Mouse (Mus musculus): Measurements from ENCODE around the gene Terb2. TPM values are rescaled to one million over a fixed set of nuclear protein-coding genes. Genes with fewer than 3 reads are reported as not detected.

Terb2 gene
- polyA plus RNA-seq, 1 experiment from 2014 or later: not detected

DNA sequence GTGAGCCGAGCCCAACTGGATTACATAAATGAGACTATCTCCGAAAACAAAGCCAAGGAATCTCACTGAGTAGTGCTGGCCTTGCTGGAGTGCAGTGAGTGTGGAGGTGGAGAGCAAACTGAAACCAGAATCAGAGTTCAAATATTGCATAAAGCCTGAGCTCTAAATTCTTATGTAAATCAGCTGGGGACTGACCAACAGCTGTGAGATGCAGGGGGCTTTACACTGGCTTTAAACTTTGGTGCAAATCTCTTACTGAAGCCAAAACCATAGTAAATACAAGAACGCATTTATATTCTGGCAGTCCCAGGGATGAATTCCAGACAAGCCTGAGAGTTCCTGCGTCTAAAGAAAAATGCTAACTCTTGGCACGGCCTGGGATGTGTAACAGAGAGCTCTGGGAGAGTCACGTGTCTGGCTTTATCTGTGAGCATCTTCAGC lies 27.7 kb upstream of the Terb2 start:
- no peak overlapping the region for H3K9ac ChIP-seq (ENCODE audit: low read depth, low read length)
- no peak overlapping the region for H3K4me3 ChIP-seq (replicated peaks; ENCODE audit: low read depth, low read length)
- ATAC-seq (replicated peaks; ENCODE audit: low FRiP score, low read depth) (no peak), DNase-seq (ENCODE audit: low spot score) (peak; percentile 54)
- no peak overlapping the region for H3K4me2 ChIP-seq (ENCODE audit: low read length)
- peaks cover 5% of the 10 kb centered on the region; the same call in 1 of the 2 replicates for H3K36me3 ChIP-seq (ENCODE audit: insufficient read depth, low read length)
- no peaks in the 10 kb centered on the region for H3K9me3 ChIP-seq (replicated peaks; ENCODE audit: low read length)
- H3K4me1 ChIP-seq (replicated peaks; ENCODE audit: insufficient read depth, low read length): no peaks in the 10 kb centered on the region
- TF ChIP-seq CTCF (IDR thresholded peaks at IDR 0.05; ENCODE audit: low read depth): no peak
- no peak overlapping the region for H3K27ac ChIP-seq
- no peaks in the 10 kb centered on the region for H3K27me3 ChIP-seq (ENCODE audit: insufficient read depth, low read length)
- WGBS: 53% methylated on average over 6 of the region's 6 CpGs

DNA sequence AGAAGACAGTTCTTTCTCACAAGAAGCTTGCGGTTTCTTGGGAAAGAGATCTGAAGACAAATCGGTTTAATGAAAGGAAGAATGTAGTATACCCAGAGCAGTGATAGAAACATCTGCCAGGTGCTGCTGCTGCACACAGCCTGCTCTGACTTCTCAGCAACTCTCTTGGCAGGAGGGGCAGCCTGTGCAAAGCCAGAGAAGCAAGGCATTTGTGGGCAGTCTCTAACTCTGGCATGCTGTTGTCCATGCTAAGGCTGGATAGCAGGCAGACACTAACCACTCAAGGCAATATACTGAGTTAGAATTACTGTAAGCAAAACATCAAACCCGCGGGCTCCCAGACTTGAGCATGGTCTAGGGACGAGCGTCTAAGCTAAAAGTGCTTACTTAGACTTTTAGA lies 26.4 kb upstream of the Terb2 start:
- Histone ChIP-seq H3K9ac (ENCODE audit: low read depth, low read length) (no peak overlapping the region), H3K9me3 (replicated peaks; ENCODE audit: low read length) (no peaks in the 10 kb centered on the region), H3K4me1 (replicated peaks; ENCODE audit: insufficient read depth, low read length) (no peaks in the 10 kb centered on the region), H3K4me2 (ENCODE audit: low read length) (no peak overlapping the region), H3K36me3 (ENCODE audit: insufficient read depth, low read length) (peaks cover 5% of the 10 kb centered on the region; the same call in 1 of the 2 replicates), H3K27ac (no peak overlapping the region), H3K27me3 (ENCODE audit: insufficient read depth, low read length) (no peaks in the 10 kb centered on the region), H3K4me3 (replicated peaks; ENCODE audit: low read depth, low read length) (no peak overlapping the region)
- WGBS: 62% methylated on average over 6 of the region's 6 CpGs
- ATAC-seq (replicated peaks; ENCODE audit: low FRiP score, low read depth) (no peak), DNase-seq (ENCODE audit: low spot score) (no peak)
- no peak for TF ChIP-seq CTCF (IDR thresholded peaks at IDR 0.05; ENCODE audit: low read depth)

DNA sequence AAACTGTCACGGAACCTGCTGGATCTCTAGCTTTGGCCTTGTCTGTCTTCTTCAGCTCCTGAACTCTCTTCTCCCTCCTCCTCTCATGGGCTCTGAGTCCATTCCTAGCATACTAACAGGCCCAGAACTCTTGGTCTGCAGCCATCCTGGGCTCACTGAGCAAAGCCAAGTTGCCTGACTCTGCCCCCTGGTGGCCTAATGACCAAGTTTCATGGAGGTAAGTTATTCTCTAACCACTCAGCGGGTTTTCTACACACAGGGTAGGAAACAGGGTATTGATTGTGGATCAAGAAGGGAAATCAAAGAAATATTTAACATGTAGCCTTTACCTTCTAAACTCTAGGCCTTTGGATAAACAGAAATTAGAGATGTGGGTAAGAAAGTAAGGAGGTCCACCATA lies 25.4 kb upstream of the Terb2 start, which contains the start of gene Trim69:
Gene Trim69 (plus strand): TSS at position 21 of the 400 bp plus-strand sequence.
- H3K9ac ChIP-seq (ENCODE audit: low read depth, low read length): no peak within 1 kb of the TSS
- DNase-seq (ENCODE audit: low spot score): peak; percentile 88
- peak; percentile 93 for TF ChIP-seq CTCF (IDR thresholded peaks at IDR 0.05; ENCODE audit: low read depth)
- no peak within 1 kb of the TSS for H3K4me3 ChIP-seq (replicated peaks; ENCODE audit: low read depth, low read length)
- no peaks in the 10 kb centered on the region for H3K4me1 ChIP-seq (replicated peaks; ENCODE audit: insufficient read depth, low read length)
- 42% methylated on average over 2 of the region's 2 CpGs for WGBS
- H3K9me3 ChIP-seq (replicated peaks; ENCODE audit: low read length): no peaks in the 10 kb centered on the region
- no peak within 1 kb of the TSS for H3K27ac ChIP-seq
- ATAC-seq (replicated peaks; ENCODE audit: low FRiP score, low read depth): peak; percentile 63; the same call in 1 of the 2 replicates
- H3K27me3 ChIP-seq (ENCODE audit: insufficient read depth, low read length): no peaks in the 10 kb centered on the region
- H3K4me2 ChIP-seq (ENCODE audit: low read length): no peak within 1 kb of the TSS
- no peaks in the 10 kb centered on the region for H3K36me3 ChIP-seq (ENCODE audit: insufficient read depth, low read length)

DNA sequence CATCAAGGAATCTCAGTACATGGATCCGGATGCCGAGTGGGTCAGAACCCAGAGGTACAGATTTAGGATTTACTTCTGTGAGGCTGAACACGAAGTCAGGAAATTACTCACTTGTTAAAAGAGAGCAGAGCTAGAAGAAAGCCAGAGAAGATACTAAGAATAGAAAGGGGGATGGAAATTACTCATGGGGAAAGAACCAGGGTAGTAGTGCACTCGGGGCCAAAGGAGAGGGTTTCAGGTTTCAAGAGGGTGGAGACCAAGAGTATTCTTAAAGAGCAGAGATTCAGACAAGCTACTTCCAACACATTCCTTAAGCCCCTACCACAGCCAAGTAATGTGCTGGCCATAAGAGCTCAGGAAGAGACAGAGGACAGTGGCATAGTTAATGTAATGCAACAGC lies 24.5 kb upstream of the Terb2 start:
- 16% methylated on average over 4 of the region's 4 CpGs for WGBS
- no peak for TF ChIP-seq CTCF (IDR thresholded peaks at IDR 0.05; ENCODE audit: low read depth)
- 0 out of 2 replicates have a peak, but pooled peaks have one; percentile 42 for ATAC-seq (replicated peaks; ENCODE audit: low FRiP score, low read depth)

DNA sequence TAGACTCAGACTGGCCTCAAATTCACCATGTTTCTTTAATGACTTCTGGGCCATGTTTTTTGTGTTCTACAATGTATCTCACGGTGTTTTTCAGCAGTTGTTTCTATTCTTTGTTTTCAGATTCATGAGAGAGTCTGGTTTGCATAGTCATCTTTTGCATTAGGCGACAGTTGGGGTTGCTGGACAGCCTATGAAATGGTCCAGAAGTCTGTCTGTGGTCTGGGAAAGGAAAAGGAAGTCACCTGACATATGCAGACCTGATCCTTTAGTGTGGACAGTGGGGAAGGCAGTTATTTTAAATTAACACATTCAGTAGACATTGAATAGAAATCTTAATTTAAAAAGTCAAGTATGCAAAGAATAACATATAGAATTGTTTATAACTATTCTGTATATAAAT lies 23.5 kb upstream of the Terb2 start:
- Histone ChIP-seq H3K9ac (ENCODE audit: low read depth, low read length) (no peak overlapping the region), H3K4me1 (replicated peaks; ENCODE audit: insufficient read depth, low read length) (no peaks in the 10 kb centered on the region), H3K27ac (no peak overlapping the region), H3K9me3 (replicated peaks; ENCODE audit: low read length) (no peaks in the 10 kb centered on the region), H3K4me3 (replicated peaks; ENCODE audit: low read depth, low read length) (no peak overlapping the region), H3K36me3 (ENCODE audit: insufficient read depth, low read length) (no peaks in the 10 kb centered on the region), H3K27me3 (ENCODE audit: insufficient read depth, low read length) (no peaks in the 10 kb centered on the region), H3K4me2 (ENCODE audit: low read length) (no peak overlapping the region)
- DNase-seq (ENCODE audit: low spot score) (no peak), ATAC-seq (replicated peaks; ENCODE audit: low FRiP score, low read depth) (no peak)
- no peak for TF ChIP-seq CTCF (IDR thresholded peaks at IDR 0.05; ENCODE audit: low read depth)
- 80% methylated on average over 2 of the region's 2 CpGs for WGBS

More for the DNA sequence above, 24.5 kb upstream of the Terb2 start:
- Histone ChIP-seq H3K27ac (no peak overlapping the region), H3K4me3 (replicated peaks; ENCODE audit: low read depth, low read length) (no peak overlapping the region), H3K4me1 (replicated peaks; ENCODE audit: insufficient read depth, low read length) (no peaks in the 10 kb centered on the region), H3K9ac (ENCODE audit: low read depth, low read length) (no peak overlapping the region), H3K27me3 (ENCODE audit: insufficient read depth, low read length) (no peaks in the 10 kb centered on the region), H3K9me3 (replicated peaks; ENCODE audit: low read length) (no peaks in the 10 kb centered on the region), H3K36me3 (ENCODE audit: insufficient read depth, low read length) (no peaks in the 10 kb centered on the region), H3K4me2 (ENCODE audit: low read length) (no peak overlapping the region)
- peak; percentile 75 for DNase-seq (ENCODE audit: low spot score)

DNA sequence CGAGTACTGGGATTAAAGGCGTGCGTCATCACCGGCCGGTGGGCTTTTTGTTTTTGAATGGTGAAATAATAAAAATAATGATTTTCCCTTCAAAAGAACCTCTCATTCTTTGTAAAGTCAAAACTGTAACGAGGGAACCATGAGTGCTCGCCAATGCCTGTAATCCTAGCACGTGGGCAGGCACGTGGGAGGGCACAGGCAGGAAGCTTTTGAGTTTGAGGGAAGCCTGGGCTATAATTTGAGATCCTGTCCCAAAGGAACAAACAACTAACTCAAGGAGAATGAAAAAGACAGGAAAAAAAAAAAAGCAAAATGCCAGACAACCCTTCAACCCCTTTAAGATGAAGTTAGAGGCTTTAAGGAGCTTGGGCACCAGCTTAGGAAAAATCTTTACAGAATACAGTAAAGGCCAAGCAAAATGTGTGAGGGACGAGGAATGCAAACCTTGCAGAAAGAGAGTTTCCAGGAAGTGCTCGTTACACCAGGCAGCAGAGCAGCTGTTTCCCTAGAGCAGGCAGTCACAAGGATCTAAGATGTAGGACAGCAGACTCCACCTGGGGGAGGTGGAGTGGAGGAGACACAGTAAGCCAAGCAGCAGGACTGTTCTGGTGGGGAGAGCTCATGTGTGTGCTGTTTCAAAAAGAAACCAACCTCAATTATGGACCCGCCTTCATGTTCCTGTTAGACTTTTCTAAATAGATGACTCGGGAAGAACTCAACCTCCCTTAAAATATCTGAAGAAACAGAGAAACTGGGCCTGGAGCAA lies 22.5 kb upstream of the Terb2 start:
- ATAC-seq (replicated peaks; ENCODE audit: low FRiP score, low read depth) (no peak), DNase-seq (ENCODE audit: low spot score) (peak; percentile 32)
- no peaks in the 10 kb centered on the region for H3K27me3 ChIP-seq (ENCODE audit: insufficient read depth, low read length)
- H3K4me2 ChIP-seq (ENCODE audit: low read length): no peak overlapping the region
- H3K9me3 ChIP-seq (replicated peaks; ENCODE audit: low read length): no peaks in the 10 kb centered on the region
- no peak overlapping the region for H3K27ac ChIP-seq
- 54% methylated on average over 13 of the region's 13 CpGs for WGBS
- no peaks in the 10 kb centered on the region for H3K4me1 ChIP-seq (replicated peaks; ENCODE audit: insufficient read depth, low read length)
- H3K4me3 ChIP-seq (replicated peaks; ENCODE audit: low read depth, low read length): no peak overlapping the region
- H3K9ac ChIP-seq (ENCODE audit: low read depth, low read length): no peak overlapping the region
- no peak for TF ChIP-seq CTCF (IDR thresholded peaks at IDR 0.05; ENCODE audit: low read depth)
- H3K36me3 ChIP-seq (ENCODE audit: insufficient read depth, low read length): no peaks in the 10 kb centered on the region
